Mouse (Mus musculus): ENCODE data around the gene Ctsa. TPM values are rescaled to one million over a fixed set of nuclear protein-coding genes. Genes with fewer than 3 reads are reported as not detected.
A peak's percentile ranks its signal among the peaks of the same experiment; 100 is the strongest.
"Not testable (repeated sequence)": the region's sequence is repeated elsewhere in the genome, so short reads cannot be mapped to it uniquely, and the experiment has no call there.

Ctsa gene
- total RNA-seq, 2 experiments from 2014 or later = 50.2 to 58.1 TPM

DNA sequence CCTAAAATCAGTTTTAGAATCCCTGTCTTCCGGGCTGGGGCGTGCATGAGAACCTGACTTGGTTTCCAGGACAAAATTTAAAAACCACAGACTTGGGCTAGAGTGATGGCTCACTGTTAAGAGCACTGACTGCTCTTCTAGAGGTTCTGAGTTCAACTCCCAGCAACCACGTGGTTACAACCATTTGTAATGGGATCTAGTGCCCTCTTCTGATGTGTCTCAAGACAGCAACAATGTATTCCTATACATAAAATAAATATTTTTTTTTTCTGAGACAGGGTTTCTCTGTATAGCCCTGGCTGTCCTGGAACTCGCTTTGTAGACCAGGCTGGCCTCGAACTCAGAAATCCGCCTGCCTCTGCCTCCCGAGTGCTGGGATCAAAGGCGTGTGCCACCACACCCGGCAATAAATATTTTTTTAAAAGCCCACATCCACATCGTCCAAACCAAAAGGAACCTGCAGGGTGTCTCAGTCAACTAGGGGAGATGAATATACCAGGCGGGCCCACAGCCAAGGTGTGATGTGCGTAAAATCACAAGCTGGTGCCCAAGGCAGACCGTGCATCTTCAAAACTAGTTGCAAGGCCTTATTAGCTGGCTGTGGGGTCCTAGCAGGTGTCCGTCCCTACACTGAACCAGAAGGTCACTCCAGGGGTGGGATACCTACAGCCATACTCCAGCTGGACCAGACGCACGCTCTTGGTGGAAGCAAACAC is 483 bp upstream of the Ctsa start:
- no peak for TF ChIP-seq CTCF (IDR thresholded peaks at IDR 0.05)
- peak overlapping the region; percentile 95 for H3K27ac ChIP-seq
- intact Hi-C loops (cut with DNase I) = loop anchor here (2.0 kb wide), 2 partner anchors 47 to 79 kb away; partner anchors contain the start of genes Pcif1 and Zfp335
- DNase-seq = no peak
- H3K4me3 ChIP-seq = peak overlapping the region; percentile 75

DNA sequence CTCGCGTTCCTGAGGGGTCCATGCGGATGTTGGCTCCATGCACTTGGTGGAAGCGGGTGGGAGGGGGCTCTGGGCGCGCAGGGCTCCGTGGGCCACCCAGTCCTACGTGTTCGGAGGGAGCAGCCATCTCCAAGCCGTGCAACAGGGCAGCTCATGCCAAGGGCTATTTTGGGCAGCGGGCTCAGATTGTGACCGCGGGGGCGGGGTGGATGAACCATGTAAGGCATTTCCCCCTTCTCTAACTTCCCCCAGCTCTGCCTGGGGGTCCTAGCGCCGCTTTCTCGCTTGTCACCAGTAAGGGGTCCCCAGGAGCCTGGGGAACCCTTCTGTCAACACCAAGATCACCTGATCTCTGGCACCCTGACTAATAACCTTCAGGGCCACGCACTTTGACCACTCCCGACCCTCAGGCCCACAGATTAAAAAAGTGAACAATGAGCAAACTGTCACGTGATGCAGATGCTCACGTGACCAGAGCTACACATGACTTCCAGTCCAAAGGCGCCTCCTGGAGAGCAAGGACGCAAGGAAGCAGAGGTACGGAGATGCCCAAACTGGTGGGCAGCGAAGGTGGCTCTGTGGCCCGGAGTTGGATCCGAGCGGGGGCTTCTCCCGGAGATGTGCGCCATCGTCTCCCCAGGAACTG is 764 bp downstream of the Ctsa start, which contains the start of gene Neurl2:
Gene Neurl2, minus strand, starts transcription at position 143 of the 646 bp plus-strand sequence.
- peak; percentile 94 for DNase-seq
- intact Hi-C loops (cut with DNase I) = loop anchor here (2.0 kb wide), 2 partner anchors 45 to 77 kb away; partner anchors contain the start of genes Pcif1 and Zfp335
- Histone ChIP-seq H3K27ac (peak within 1 kb of the TSS; percentile 95), H3K4me3 (peak within 1 kb of the TSS; percentile 75)
- peak; percentile 5; the same call in 1 of the 2 replicates for TF ChIP-seq CTCF (IDR thresholded peaks at IDR 0.05)

DNA sequence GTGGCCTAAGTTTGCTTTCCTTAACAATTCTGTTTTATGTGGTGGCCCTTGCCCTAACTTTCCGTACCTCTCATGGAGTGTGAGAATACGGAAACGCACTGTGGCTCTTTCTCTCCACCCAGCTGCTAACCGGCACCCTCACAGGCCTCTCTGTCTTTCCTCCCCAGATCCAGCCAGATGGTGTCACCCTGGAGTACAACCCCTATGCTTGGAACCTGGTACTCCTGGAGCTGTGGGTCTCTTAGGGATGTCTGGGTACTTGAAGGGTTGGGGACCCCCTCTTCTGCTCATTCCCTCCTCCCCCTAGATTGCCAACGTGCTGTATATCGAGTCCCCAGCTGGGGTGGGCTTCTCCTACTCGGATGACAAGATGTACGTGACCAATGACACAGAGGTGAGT is 1.9 kb downstream of the Ctsa start:
- TF ChIP-seq CTCF (IDR thresholded peaks at IDR 0.05) = peak; percentile 10; the same call in 1 of the 2 replicates
- no peak for DNase-seq
- Histone ChIP-seq H3K27ac (peak overlapping the region; percentile 95), H3K4me3 (peak overlapping the region; percentile 75)
- intact Hi-C loops (cut with DNase I) = no loop called here

DNA sequence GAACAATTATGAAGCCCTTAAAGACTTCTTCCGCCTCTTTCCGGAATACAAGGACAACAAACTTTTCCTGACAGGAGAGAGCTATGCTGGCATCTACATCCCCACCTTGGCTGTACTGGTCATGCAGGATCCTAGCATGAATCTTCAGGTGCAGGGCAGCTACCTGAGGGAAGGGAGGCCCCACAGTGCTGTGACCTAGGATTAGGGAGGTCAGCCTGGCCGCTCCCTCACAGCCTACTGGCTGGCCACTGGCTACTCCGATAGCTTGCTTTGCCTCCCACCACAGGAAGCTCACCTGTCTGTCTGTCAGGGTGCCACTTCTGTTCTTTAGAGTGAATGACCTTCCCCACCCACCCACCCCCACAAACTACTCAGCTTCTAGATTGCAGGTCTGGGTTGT is 2.5 kb downstream of the Ctsa start:
- TF ChIP-seq CTCF (IDR thresholded peaks at IDR 0.05) = no peak
- Histone ChIP-seq H3K4me3 (peak overlapping the region; percentile 75), H3K27ac (no peak overlapping the region)
- intact Hi-C loops (cut with DNase I) = no loop called here
- DNase-seq = no peak

DNA sequence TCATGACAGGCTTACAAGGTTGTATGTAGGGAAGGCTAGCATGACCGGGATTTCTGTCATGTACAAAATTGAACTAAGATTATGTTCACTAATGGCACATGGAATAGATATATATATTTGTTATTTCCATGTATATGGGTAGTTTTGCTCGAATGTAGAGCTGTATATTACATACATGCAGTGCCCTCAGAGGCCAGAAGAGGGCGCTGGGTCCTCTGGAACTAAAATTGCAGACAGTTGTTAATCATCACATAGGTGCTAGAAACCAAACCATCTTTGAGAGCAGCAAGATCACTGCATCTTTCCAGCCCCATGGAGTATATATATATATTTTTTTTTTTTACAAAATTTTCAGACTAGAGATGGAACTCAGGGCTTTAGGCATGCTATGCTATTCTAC is 13.1 kb downstream of the Ctsa start:
- no peak overlapping the region for H3K27ac ChIP-seq
- no peak for DNase-seq
- peak; percentile 60 for TF ChIP-seq CTCF (IDR thresholded peaks at IDR 0.05)
- H3K4me3 ChIP-seq = no peak overlapping the region
- intact Hi-C loops (cut with DNase I) = no loop called here

DNA sequence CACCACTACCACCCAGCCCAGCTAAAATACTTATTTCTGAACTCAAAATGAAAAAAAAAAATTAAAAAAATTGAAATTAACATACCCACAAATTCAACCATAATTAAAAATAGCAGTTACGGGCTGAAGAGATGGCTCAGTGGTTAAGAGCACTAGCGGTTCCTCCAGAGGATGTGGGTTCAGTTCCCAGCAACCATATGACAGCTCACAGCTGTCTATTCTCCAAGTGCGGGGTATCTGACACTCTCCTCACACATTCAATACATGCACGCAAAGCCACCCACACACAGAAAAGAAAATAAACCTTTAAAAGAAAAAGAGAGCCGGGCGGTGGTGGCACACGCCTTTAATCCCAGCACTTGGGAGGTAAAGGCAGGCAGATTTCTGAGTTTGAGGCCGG is 17.4 kb downstream of the Ctsa start:
- no peak for TF ChIP-seq CTCF (IDR thresholded peaks at IDR 0.05)
- Histone ChIP-seq H3K27ac (no peak overlapping the region), H3K4me3 (no peak overlapping the region)
- intact Hi-C loops (cut with DNase I) = no loop called here
- DNase-seq = no peak

DNA sequence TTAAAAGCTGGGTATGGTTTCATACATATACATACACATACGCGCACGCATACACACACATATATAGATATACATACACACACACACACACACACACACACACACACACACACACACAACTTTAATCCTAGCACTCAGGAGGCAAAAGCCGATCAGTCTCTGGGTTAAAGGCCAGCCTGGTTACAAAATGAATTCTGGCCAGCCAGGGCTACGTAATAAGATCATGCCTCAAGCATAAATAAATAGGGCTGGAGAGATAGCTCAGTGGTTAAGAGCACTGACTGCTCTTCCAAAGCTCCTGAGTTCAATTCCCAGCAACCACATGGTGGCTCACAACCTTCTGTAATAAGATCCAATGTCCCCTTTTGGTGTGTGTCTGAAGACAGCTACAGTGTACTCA is 22.9 kb downstream of the Ctsa start:
- H3K27ac ChIP-seq; intact Hi-C loops (cut with DNase I): not testable (repeated sequence)
- peak; percentile 5 for DNase-seq
- H3K4me3 ChIP-seq = peak overlapping the region; percentile 83

DNA sequence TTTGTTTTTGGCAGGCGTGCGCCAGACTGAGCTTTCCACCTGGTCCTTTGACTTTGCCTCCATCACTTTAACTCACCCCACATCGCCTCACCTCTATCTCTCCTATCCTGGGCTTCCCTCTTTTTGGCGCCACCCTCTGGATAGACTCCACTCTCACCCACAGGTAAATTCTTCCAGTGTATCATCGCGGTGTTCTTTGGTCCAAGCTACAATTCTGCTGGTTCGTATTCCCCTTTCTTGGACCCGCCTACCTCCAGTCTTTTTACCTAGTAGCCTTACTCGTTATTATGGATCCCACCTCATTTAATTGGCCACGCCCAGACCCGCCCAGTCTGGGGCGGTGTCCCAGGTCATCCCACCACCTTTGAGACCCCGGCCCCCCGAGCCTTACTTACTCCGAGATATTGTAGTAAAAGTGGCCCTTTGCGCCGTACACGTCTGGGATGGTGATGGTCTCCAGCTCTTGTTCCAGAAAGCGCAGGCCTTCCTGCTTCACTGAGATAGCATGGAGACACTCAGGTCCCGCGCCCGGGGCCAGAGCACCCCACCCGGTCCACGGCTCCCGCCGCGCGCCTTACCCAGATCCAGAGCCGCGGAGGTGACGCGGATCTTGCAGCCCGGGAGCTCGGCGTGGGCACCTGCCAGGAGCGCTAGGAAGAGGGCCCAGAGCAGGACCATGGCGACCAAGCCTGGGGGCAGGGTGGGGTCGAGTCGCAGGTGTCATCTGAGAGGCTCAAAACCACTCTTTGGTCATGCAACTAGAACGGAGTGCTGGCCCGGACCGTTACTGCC is 23.8 kb downstream of the Ctsa start:
- intact Hi-C loops (cut with DNase I) = no loop called here
- H3K27ac ChIP-seq = peak overlapping the region; percentile 80
- peak overlapping the region; percentile 83 for H3K4me3 ChIP-seq
- DNase-seq = peak; percentile 41
- no peak for TF ChIP-seq CTCF (IDR thresholded peaks at IDR 0.05)

DNA sequence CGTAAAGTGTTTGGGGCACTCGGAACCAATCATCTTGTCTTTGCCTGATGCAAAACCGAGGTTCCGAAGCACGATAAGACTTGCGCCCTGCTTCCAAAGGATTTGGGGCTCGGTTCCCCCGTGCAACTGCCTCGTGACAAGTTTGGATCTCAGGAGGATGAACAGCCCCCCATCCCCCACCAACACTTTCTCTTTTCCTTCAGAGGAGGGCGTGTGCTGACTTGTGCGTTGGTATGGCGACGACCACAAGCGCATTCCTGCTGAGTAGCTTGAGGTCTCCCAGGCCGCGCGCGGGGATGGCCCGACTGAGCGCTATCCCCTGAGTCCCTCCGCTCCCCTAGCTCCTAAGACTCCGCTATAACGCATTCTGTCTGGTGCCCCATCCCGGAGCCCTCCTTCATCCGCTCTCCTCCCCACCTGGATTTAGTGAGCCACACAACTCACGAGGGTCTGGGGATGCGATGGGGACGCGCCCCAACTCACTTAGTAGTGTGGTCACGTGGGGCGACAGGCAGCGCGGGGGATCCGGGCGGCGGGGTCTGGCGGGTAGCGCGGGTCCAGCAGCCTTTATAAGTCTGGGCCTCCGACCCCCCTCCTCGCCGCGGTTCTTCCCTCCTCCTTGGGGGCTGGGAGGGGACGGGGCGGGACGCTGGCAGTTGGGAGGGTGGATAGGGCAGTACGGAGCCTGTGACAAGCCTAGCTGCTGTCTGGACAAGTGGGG is 24.6 kb downstream of the Ctsa start, which contains the start of gene Pltp:
Gene Pltp, minus strand, starts transcription at position 611 of the 721 bp plus-strand sequence.
- peak; percentile 68 for DNase-seq
- no peak for TF ChIP-seq CTCF (IDR thresholded peaks at IDR 0.05)

DNA sequence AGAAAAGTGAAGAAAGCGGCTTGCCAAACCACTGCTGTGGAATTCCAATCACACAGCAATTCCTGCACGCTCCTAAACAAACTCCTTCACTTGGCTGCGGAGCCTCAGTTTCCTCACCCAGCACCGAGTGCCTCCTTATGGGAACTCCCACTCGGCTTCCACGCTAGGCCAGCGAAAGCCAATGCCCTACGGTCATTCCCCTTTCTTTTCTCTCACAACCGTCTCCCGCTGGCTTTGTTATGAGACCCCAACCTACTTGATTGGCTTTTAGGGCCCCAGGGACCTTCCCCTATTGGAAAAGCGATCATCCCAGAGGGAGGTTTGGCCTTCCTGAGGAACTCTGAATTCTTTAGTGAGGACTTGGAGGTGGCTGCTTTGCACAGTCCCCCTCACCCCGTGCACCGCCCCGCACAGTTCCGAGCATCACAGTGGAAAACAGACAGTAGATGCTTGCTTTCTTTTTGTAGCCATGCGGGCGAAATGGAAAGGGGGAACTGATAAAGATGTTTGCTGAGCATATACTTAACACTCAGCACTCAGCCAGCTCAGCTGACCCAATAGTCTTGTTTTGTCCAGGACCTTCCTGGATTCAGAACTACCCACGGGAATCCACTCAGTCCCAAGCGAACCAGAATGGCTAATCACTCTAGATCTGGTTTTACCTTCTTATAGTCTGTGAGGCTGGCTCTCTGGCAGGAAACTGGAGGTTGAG is 25.3 kb downstream of the Ctsa start:
- Histone ChIP-seq H3K4me3 (peak overlapping the region; percentile 83), H3K27ac (peak overlapping the region; percentile 80)
- TF ChIP-seq CTCF (IDR thresholded peaks at IDR 0.05) = no peak
- peak; percentile 19 for DNase-seq
- intact Hi-C loops (cut with DNase I) = no loop called here

More for the DNA sequence above, 24.6 kb downstream of the Ctsa start, which contains the start of gene Pltp:
- H3K27ac ChIP-seq = peak within 1 kb of the TSS; percentile 80
- intact Hi-C loops (cut with DNase I) = no loop called here
- peak within 1 kb of the TSS; percentile 83 for H3K4me3 ChIP-seq

DNA sequence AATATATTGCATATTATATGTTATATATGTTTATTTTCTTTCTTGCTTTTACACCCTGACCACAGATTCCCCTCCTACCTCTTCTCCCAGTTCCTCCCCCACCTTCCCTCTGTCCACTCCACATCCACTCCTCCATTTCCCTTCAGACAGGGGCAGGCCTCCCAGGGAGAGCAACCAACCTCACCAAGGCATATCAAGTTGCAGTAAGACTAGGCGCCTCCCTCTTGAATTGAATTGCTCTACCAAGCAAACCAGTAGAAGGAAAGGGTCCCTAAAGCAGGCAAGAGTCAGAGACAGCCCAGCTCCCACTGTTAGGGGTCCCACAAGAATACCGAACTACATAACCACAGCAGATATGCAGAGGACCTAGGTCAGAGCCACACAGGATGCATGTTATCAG is 26.5 kb downstream of the Ctsa start:
- no peak for TF ChIP-seq CTCF (IDR thresholded peaks at IDR 0.05)
- DNase-seq = peak; percentile 4
- Histone ChIP-seq H3K4me3 (no peak overlapping the region), H3K27ac (no peak overlapping the region)
- intact Hi-C loops (cut with DNase I) = no loop called here
